Mouse (Mus musculus): Measurements from ENCODE around the gene Sema7a.

Gene Sema7a

GRCm38 (mm10) chr9:58011027-58011426, 71.1 kb downstream of the Sema7a start:
- DNase-seq (ENCODE audit: low spot score): peak; percentile 64

- peak; percentile 77 for DNase-seq (ENCODE audit: low spot score)
These were observed 71.6 kb downstream of the Sema7a start for GRCm38 (mm10) chr9:58011552-58011951.
